Mouse (Mus musculus) liver, embryonic 14.5 days (tissue): ENCODE data around the gene Eif2b3.

ENCODE experiments used
- CTCF ChIP-seq: IDR thresholded peaks from 2 replicates; pipeline ENCODE4 v1.5.1; 2016; ENCODE audit warnings: antibody characterized with exemption, low read depth, control low read depth
- EP300 ChIP-seq: IDR thresholded peaks from 2 replicates; pipeline ENCODE4 v1.6.1; 2016; ENCODE audit warnings: antibody characterized with exemption, low read depth

GRCm38 (mm10) chr4:117040791-117041190 lies 21.6 kb downstream of the Eif2b3 start:
- no peak for TF ChIP-seq CTCF
- TF ChIP-seq EP300: no peak
